Mouse (Mus musculus): Measurements from ENCODE around the gene Zfp948. TPM values are rescaled to one million over a fixed set of nuclear protein-coding genes. Genes with fewer than 3 reads are reported as not detected.

The Zfp948 gene
- 0.06 and 0.11 TPM in 2 replicates for polyA plus RNA-seq (2012; rRNA removed)

GRCm38 (mm10) chr17:21566728-21567349, at the start of gene Zfp948:
Gene Zfp948 (plus strand): TSS chr17:21567008.

DNA sequence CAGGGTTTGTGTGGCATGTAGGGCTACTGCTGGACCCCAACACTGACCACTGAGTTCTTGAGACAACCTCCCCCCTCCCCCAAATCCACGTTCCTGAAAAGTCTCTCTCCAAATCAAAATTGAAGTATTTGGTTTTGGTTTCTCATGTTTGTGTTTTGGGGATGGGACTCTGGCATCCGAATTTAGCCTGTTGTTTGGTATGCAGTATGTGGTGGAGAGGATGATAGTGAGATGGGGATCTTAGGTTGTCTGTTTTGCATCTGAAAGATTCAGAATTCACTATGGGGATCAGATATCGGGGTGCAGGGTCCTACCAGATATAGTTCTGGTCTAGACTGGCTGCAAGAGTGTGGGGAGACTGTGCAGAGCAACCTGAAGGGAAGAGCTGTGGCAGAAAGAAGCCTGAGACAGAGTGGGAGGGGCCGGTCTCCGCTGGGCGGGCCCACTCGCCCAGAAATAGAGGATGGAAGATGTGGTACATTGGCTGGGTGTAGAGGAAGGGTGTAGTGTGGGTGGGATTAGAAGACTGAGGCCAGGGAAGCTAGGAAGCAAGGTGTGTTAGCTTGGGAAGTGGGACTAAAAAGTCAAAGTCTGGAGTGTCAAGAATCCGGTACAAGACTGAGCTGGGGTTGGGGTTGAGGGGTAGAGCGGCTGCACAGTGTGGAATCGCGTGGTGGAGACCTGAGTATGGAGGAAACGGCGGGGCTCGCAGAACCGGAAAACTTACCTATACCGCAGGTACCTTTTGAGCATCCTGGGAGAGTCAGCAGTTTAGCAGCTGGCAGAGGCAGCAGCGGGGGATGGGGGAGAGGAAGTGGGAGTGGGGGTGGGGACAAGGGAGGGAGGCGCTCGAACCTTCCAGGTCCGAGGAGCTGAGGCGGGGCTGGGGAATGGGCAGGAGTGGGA, 31.5 kb upstream of the Zfp948 start, which contains the start of gene Zfp52:
Gene Zfp52 (plus strand): TSS at position 444 of the 906 bp plus-strand sequence.

Other genes starting within 250 kb of the Zfp948 start
- 0.02 TPM in 1 of 2 replicates, not detected in the other for gene Zfp677, start 183.3 kb upstream of the Zfp948 start, polyA plus RNA-seq (2012; rRNA removed)
- gene Zfp54, start 143.8 kb upstream of the Zfp948 start, polyA plus RNA-seq (2012; rRNA removed), result not detected in 2 replicates
- 0.02 and 0.10 TPM in 2 replicates for gene Zfp51, start 116.6 kb upstream of the Zfp948 start, polyA plus RNA-seq (2012; rRNA removed)
- gene Zfp53, start 78.0 kb upstream of the Zfp948 start, polyA plus RNA-seq (2012; rRNA removed), result 0.86 and 0.95 TPM in 2 replicates
- 0.06 TPM in 1 of 2 replicates, not detected in the other for gene Zfp52, start 31.5 kb upstream of the Zfp948 start, polyA plus RNA-seq (2012; rRNA removed)
- 0.02 and 0.05 TPM in 2 replicates for gene Zfp983, start 83.6 kb downstream of the Zfp948 start, polyA plus RNA-seq (2012; rRNA removed)
- not detected in 2 replicates for gene Gm10226, start 124.9 kb downstream of the Zfp948 start, polyA plus RNA-seq (2012; rRNA removed)
- gene Zfp760, start 140.7 kb downstream of the Zfp948 start, polyA plus RNA-seq (2012; rRNA removed), result 0.10 and 0.11 TPM in 2 replicates
- 0.64 and 1.1 TPM in 2 replicates for gene Zfp229, start 163.8 kb downstream of the Zfp948 start, polyA plus RNA-seq (2012; rRNA removed)

Data from stomach, adult 2 months (tissue).